Mouse (Mus musculus) retina, embryonic 14.5 days (tissue): ENCODE results near the gene Chrnb2.
A peak's percentile ranks its signal among the peaks of the same experiment; 100 is the strongest.
"Not testable (repeated sequence)": the region's sequence is repeated elsewhere in the genome, so short reads cannot be mapped to it uniquely, and the experiment has no call there.

Source experiments
- DNase-seq: peaks from one replicate; pipeline ENCODE4 v3.0.0-alpha.2; 2015; ENCODE audit warnings: low spot score

Chrnb2 gene

DNA sequence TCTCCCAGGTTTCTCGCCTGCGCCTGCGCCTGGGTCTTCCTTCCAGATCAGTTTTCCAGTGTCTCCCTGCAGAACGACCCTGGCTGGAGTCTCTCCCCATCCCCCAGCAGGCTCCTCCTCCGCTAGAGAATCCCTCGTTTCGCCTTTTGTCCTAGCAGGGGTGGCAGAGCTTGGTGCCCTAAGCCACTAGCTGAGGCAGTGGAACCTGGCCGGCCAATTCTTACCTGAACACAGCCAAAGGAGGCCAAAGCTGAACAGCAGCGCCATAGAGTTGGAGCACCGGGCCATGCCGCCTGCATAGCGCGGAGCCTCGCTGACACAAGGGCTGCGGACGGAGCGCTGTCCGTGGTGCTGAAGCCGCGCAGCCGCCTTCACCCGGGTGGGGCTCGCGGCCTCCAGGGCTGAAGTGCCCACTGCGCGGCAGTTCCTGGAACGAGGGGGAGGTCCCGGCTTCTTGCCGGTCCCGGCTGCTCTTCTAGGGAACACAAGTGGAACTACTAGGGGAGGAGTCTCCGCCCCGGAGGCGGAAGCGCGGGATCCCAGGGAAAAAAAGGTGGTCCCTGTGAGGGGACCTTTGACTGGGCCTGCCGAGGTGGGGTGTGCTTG, at the start of gene Chrnb2:
Gene Chrnb2 (minus strand): TSS at position 514 of the 606 bp plus-strand sequence.
- DNase-seq, result peak; percentile 85

DNA sequence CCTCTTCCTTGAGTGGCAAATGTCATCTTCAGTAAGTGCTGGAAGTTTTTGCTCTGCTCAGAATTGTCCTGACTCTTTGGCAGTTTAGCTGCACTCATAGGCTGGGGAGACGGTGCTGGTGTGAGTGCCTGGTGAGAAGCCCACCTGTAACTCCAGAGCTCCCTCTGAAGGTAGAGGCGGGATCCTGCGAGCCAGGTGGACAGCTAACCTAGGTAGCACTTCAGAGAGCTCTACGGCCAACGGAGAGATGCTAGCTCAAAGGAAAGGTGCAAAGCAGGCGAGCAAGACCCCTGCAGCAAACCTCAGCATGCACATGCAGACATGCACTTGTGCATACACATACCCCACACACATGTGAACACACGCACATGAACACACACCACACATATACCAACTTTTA, 49.6 kb upstream of the Chrnb2 start:
- no peak for DNase-seq

DNA sequence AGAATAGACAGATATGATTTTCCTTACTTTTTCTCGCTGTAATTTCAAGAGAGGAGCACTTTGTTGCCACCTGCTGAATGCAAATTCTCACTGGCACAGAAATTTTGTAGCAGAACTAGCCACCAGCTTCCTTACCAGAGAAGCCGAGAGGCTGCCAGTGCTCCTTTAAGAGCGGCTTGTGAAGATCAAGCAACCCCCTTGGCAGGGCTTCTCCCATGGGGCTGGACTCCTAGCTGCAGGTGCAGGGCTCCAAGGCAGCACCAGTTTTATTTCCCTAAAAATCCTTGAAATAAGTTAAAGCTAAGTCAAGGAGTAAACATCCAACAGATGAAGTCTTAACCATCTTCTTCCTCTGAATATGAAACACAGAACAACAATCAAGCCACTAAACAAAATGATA, 47.7 kb upstream of the Chrnb2 start:
- DNase-seq, result no peak

DNA sequence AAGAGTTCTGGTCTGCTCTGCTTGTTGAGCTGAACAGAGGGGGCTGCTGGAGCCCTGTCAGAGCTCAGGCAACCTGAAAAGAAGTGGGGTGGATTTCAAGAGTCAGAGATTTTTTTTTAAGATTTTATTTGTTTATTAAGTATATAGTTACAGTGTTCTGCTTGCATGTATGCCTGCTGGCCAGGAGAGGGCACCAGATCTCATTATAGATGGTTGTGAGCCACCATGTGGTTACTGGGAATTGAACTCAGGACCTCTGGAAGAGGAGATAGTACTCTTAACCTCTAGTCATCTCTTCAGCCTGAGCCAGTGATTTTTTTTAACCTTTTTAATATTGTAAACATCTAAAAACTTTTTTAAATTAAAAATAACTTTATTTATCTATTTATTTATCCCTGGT, 46.4 kb upstream of the Chrnb2 start:
- DNase-seq, result no peak

DNA sequence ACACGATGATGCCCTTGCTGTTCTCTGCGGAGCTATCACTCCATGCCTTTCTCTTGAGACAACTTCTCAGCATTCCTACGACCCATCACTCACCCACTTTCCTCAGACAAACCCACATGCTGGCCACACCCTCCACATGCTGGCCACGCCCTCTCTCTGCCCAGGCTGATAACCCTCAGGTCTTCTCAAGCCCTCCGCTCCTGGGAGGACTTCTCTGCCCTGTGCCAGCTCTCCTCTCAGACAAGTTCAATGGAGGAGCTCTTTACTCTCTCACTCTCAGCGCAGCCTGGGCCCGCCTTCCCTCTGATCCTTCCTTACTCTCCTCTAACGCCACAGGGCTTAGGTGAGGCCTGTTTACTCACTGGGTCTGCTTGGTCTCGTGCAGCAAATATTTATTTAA, 44.2 kb upstream of the Chrnb2 start:
- no peak for DNase-seq

DNA sequence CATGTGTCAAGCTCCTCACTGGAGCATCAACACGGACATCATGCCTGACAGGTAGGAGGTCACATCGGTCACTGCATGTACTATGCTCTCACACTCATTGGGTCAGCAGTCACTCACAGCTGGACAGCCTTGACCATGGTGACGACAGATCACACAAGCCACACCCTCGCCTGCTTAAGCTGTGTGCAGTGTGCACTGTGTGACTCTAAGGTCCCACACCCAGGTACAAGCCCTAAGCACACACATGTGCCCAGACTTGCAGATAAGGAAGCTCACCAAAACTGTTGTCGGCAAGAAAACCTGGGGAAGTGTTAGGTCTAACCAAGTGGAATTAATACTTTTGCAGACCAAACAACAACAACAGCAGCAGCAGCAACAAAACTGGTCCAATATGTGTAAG, 43.4 kb upstream of the Chrnb2 start:
- no peak for DNase-seq

DNA sequence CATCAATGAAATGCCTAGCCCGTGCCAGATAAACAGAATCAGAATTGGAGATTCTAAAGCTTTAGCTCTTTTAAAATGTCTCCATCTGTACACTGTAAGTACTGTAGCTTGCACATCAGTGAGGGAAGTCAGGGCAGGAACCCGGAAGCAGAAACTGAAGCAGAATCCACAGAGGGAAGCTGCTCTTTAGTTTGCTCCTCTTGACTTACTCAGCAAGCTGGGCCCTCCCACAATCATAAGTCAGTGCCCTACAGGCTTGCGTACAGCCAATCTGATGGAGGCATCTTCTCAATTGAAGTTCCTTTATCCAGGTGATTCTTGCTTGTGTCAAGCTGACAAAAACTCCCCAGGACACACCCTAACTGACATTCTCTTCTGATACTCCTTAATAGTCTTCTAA, 42.7 kb upstream of the Chrnb2 start:
- no peak for DNase-seq

DNA sequence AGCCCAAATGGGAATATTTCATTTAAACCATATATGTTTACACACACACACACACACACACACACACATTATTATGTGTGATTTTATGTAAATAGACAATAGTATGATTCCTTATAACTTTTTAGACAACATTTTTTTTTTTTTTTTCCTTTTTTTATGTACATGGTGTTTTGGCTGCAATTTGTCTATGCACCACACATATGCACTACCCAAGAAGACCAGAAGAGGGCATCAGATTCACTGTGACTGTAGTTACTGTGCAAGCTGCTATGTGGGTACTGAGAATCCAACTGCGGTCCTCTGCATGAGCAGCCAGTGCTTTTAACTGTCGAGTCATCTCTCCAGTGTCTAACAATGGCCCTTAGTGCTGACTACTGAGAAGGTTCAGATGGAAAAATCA, 42.3 kb upstream of the Chrnb2 start:
- no peak for DNase-seq

DNA sequence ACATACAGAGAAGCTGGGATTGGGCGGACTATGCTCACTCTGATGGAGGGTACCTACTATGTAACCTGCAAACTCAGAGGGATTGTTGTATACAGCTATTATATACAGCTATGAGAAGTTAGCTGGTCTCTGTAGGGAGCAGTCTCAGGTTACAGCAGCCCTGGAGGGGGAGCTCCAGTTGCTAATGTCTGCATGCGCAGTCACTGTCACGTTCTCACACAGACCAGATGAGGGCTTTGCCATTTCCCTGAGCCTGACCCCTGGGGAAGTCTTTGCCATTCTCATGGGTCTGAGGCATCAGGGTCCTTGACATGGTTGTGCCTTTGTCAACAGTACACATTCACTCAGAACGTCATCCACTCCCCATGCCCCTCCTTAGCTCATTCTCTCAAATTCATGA, 40.7 kb upstream of the Chrnb2 start:
- DNase-seq, result no peak

DNA sequence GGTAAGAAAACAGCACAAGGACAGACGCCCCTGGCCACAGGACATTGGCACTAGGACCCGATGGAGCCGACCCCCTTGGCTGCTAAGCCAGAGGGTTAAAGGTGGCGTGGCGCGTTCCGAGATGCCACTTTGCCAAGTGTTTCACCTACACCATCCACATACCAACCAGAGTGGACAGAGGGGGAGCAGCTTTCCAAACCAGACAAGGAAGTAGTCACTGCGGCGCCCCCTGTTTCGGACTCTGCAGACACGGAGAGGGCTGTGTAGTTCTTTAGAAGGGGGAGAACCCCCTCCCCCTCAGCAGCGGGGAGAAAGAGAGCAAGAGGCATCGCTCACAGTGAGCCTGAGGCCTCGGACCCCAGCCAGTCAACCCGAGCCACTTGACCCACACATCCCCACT, 38.4 kb upstream of the Chrnb2 start:
- DNase-seq, result no peak

DNA sequence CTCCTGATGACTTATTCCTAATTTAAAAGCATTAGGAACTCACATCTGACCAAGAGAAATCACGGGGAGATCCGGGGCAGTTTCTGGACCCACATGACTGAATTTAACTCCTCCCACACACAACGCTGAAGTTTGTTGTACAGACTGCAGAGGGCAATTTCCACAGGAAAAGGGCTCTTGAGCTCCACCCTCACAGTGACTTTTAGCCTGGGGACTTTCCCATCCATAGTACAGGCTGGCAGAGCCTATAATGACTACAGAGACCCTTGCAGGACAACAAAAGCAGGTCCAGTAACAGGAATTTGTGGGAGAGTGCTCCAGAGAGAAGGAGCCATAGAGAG, 37.0 kb upstream of the Chrnb2 start:
- peak; percentile 5 for DNase-seq

DNA sequence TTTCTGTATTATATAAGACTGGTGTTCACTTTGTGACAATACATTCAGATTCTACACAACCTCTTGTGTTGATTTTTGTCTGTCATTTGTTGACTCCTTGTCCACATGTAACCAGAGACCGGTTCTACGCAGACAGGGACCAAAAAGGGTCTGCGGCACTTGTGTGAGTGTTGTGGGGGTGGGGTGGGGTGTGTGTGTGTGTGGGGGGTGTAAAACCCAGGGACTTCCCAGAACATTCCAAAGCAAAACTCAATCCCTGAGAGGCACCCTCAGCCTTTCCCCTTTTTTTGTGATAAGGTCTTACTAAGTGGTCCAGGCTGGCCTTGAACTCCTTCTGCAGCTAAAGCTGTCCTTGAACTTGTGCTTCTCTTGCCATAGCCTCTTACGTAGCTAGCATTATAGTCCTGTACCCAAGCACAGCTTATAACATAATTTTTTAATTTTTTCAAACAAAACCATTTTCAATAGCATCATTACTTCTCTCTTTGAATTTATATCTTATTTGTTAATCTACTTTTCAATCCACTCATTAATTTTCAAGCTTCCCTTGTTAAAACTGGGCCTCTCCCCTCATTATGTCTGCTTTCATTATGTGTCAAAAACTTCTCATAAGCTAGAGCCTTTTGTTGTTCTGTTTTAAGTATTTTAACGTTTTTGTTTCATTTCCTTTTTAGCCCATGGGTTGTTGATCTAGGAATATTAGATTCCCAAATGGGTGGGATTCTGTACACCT, 36.5 kb upstream of the Chrnb2 start:
- no peak for DNase-seq

DNA sequence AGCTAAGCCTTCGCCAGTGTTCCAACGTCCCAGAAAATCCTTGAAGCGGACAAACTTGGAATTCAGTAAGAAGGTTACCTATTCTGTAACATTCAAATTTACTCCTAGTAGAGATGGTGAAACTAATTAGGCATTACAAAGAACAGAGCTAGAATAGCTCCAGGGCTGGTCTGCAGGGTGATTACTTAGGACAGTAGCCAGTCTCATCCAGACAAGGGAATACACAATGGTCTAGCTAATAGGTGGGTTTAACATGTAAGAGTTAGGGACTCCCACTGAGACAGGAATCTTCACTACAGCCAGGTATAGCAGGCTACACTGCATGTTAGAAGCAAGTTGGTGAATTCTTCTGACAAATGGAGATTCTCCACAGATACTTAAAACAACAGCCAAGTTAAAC, 35.6 kb upstream of the Chrnb2 start:
- not testable (repeated sequence) for DNase-seq

DNA sequence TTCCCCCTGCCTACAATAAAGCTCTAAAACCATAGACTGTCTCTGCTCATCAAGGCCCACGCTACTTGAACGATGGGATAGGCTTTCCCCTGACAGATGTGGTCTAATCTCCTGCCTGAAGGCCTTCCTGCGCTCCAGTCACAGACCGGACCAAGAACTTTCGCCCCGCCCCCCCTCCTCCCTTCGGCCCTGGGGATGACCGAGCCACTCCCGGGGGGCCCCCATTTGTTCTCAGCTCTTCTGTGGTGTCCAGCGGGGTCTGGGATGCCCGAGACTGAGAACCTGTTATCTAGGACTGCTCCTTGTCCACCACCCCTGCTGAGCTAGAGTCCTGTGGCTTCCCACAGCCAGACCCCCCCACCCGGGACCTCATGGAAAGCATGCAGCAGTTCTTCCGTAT, 35.0 kb upstream of the Chrnb2 start:
- peak; percentile 12 for DNase-seq

DNA sequence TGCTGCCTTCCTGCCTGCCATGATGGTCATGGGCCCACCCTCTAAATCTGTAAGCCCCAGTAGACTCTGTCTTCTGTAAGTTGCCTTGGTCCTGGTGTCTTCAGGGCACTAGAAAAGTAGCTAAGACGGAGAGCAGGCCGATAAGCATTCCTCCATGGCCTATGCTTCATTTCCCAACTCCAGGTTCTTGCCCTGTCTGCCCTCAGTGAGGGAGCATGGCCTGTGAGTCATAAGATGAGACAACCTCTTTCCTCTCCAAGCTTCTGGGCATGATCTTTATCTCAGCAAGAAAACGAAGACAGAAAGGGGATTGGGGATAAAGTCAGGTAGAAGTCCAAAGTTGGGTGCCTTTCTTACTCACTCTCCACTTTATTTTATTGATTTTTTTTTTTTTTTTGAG, 34.1 kb upstream of the Chrnb2 start:
- DNase-seq, result no peak

DNA sequence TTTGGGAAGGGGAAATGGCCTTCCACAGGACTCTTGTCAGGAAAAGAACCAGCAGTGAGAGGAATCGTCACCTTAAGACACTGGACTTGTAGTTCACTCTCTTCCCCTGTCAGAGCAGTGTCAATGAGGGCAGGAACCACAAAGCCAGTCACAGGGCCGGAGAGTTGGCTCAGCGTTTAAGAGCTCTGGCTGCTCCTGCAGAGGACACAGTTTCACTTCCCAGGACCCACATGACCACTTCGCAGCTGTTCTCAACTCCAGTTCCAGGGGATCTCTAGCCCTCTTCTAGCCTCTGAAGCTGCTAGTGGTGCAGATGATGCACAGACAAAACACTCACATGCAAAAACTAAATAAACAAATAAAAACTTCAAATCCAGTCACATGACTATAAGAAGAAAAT, 31.9 kb upstream of the Chrnb2 start:
- DNase-seq, result no peak

DNA sequence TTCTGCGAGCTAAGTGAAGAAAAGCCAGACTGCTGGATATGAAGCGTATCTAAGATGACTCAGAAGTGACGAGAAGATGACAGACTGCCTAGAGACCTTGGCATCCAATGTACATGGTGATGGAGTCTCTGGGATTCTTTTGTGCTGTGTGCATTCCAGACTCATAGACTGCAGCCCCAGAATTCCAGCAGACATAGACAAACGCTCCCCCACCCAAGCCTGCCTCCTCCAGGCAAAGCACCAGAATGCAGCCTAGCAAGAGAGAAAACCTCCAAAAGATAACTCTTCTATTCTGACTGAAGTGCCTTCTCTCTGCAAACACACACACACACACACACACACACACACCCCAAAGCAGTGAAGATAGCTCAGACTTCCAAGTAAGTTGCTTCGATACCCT, 31.3 kb upstream of the Chrnb2 start:
- peak; percentile 16 for DNase-seq

DNA sequence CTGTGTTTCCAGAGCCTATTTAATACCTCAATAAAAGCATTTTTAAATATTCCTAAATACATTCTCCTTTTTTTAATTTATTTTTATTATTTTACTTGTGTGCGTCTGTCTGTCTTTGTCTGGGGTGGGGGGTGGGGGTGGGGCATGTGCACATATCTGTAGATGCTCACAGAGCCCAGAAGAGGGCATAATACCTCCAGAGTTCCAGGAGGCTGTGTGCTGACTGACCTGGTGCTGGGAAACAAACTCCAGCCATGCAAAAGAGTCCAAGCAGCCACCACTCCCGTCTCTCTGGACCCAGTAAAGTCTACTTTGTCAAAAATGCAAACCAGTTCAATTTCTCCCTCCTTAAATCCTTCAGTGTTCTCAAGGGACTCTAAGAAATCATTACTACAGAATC, 30.2 kb upstream of the Chrnb2 start:
- DNase-seq, result no peak

DNA sequence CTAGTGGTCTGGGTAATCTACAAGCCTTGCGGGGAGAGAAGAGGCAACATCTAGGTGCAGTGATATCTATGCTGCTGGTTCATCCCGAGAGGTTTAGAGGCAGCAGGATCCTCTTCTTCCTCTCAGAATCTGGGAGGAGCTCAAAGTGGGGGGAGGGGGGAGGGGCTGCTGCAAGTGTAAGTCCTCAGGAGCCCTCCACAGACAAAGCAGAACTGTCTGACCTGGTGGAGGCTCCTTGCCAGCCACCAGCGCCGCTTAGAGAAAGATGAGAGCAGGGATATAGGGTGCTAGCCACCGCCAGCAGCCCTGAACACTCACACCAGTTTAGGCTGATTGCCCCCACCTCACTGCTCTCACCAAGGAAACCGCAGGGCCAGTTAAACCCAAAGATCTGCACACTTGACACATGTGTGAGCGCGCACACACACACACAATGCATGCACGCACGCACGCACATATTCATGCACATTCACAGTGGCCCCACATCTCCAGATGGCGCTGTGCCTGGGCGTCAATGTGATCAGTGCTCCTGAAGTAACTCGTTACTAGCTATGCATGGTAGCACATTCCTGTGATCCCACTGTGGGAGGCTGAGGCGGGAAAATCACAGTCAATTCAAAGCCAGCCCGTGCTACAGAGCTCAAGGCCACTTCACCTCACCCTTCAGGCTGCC, 24.4 kb upstream of the Chrnb2 start:
- no peak for DNase-seq

DNA sequence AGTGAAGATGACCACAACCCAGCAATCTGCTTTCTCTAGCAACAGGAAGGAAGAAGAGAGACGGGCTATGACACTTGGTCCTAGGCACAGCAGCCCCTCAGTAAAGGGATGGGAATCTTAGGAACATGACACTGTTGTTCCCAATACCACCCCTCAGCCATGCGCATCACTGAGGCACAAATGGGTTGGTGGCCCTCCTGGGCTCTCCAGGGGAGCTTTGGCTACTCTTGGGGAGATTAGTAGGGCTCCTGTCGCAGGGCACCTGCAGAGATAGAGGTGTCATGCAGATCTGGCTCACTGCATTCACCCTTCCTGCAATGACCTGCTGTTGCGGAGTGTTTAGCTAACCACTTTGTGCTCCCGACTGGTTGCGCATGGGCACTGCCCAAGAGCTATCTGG, 21.8 kb upstream of the Chrnb2 start:
- no peak for DNase-seq

DNA sequence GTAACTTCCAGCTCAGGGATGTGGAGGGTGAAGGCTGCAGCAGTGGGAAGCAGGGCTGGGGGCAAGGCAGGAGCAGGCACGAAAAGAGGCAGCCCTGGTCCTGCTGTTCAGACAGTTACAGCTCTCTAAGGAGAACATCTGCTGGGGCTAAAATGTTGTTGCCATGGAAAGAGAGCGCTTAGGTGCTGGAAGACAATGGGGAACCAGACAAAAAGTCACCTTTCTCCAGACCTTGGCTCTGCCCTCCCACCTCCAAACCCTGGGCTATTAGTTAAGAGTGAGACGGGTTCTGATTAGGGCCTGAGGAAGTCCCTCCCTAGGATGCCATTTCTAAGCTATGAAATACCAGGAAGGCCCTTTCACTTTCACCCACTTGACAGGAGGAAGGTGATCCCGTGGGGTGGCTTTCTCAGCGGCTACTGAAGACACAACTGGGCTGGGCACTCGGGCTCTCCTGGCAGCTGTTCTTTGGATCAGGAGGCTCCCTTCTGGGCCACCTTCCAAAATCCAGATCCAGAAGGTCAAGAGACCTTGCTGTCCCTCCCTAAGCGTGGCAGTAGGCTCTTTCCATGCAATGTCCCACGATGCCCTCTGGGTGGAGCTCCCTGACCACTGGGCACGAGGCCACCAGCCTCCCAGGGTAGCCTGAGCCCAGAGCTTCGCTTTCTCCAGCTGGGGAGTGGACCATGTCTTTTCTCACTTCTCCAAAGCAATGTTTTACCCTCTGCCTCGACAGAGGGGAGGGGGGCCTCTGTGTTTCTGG, 20.7 kb upstream of the Chrnb2 start:
- peak; percentile 76 for DNase-seq

DNA sequence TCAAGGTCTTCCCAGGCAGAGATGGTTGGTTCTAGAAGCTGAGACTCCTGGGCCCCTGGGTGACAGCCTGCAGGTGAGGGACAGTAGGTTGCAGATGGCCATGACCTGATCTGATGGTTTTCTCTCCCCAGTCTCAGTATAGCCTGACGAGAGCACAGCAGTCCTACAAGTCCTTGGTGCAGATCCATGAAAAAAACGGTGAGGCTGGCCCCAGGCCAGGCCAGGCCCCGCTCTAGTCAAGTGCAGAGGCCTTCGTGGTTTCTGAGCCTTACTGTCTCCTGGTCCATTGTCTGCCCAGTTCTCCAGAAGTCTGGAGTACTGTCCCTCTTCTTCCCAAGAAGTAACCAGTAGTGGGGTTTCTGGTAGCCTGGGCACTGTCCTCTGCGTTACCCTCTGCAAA, 17.2 kb upstream of the Chrnb2 start:
- no peak for DNase-seq

DNA sequence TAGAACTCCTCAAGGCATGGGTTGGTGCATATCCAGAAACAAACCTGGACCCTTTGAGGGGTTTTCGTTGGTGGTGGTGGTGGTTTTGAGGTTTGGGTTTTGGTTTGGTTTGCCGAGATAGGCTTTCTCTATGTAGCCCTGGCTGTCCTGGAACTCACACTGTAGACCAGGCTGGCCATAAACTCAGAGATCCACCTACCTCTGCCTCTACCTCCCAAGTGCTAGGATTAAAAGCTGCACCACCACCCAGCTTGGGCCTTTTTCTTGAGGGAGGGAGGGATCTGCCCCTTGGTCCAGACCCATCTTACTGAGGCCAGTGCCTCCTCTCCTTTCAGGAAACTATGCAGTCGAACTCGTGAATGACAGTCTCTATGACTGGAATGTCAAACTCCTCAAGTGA, 15.7 kb upstream of the Chrnb2 start:
- no peak for DNase-seq
